Mouse (Mus musculus) spleen, adult 2 months (tissue): ENCODE data around the gene Eef1akmt3. TPM values are rescaled to one million over a fixed set of nuclear protein-coding genes. Genes with fewer than 3 reads are reported as not detected.

Source experiments
- DNase-seq, 2 experiments: peaks; one replicate each; pipeline versions ENCODE4 v3.0.0 to v3.0.0-alpha.2; 2012 to 2021; ENCODE audit warnings: low spot score in 2 of 2, low read depth in 1 of 2
- H3K27ac ChIP-seq: fragments of 200-500 bp; 2 replicates; pipeline ENCODE4 v1.5.1; 2012; ENCODE audit warnings: low read length, inconsistent platforms; ENCODE audit not compliant: insufficient read depth
- H3K27me3 ChIP-seq: fragments of 200-500 bp; 2 replicates; pipeline ENCODE4 v1.6.1; 2012; ENCODE audit warnings: mild to moderate bottlenecking, moderate library complexity, low read length, inconsistent platforms; ENCODE audit not compliant: control insufficient read depth, insufficient read depth
- H3K36me3 ChIP-seq: fragments of 200-500 bp; 2 replicates; pipeline ENCODE4 v1.6.1; 2012; ENCODE audit warnings: mild to moderate bottlenecking, low read length, inconsistent platforms; ENCODE audit not compliant: control insufficient read depth, insufficient read depth
- H3K4me1 ChIP-seq: fragments of 200-500 bp; 2 replicates; pipeline ENCODE4 v1.6.1; 2011; ENCODE audit warnings: inconsistent platforms; ENCODE audit not compliant: control insufficient read depth, insufficient read depth, insufficient read length
- H3K4me3 ChIP-seq: fragments of 200-500 bp; 2 replicates; pipeline ENCODE4 v1.5.1; 2011; ENCODE audit warnings: mild to moderate bottlenecking, inconsistent platforms; ENCODE audit not compliant: insufficient read depth, insufficient read length; ENCODE audit errors: extremely low read depth
- CTCF ChIP-seq: fragments of 200-500 bp; IDR thresholded peaks from 2 replicates; pipeline ENCODE4 v1.5.1; 2011; ENCODE audit warnings: mild to moderate bottlenecking, inconsistent platforms; ENCODE audit not compliant: insufficient read depth, insufficient read length, insufficient replicate concordance; ENCODE audit errors: extremely low read depth
- POLR2A ChIP-seq: fragments of 200-500 bp; IDR thresholded peaks from 2 replicates; pipeline ENCODE4 v1.6.1; 2011; ENCODE audit warnings: low read depth, low read length, inconsistent platforms
- WGBS: fragments of 180-500 bp; shearing (Covaris S2); methylation state at CpG from one replicate; pipeline ENCODE4 v1.1.7; 2018; 5-methylcytosine and 5-hydroxymethylcytosine counted together
- polyA plus RNA-seq: library from polyadenylated mRNA; depleted of rRNA; stranded (reverse); fragments of >200 nt; gene quantifications from 2 replicates; pipeline ENCODE4 v1.2.3, GENCODE M21; 2012

The Eef1akmt3 gene
- polyA plus RNA-seq, 1 experiment: 0.42 TPM

- H3K4me1 ChIP-seq: peaks cover 15% of the 10 kb centered on the region; the same call in 1 of the 2 replicates
- H3K27me3 ChIP-seq: peaks cover 7% of the 10 kb centered on the region
- no peak for TF ChIP-seq CTCF
- no peak for TF ChIP-seq POLR2A
- H3K36me3 ChIP-seq: no peaks in the 10 kb centered on the region
- H3K27ac ChIP-seq: no peak within 1 kb of the TSS
- WGBS: 3% methylated on average over 63 of the region's 72 CpGs
- DNase-seq: peak; percentile 36 to 79
- peak within 1 kb of the TSS; percentile 55 for H3K4me3 ChIP-seq
These were observed 18.9 kb upstream of the Eef1akmt3 start, which contains the start of gene March9 for GRCm38 (mm10) chr10:127059968-127060916. TSS of gene March9 (minus strand) at chr10:127060184.

- under 1% methylated on average over 48 of the region's 92 CpGs for WGBS
- no peak for DNase-seq
- Histone ChIP-seq H3K4me1 (peaks cover 15% of the 10 kb centered on the region; the same call in 1 of the 2 replicates), H3K36me3 (no peaks in the 10 kb centered on the region), H3K27ac (no peak overlapping the region), H3K27me3 (peaks cover 7% of the 10 kb centered on the region), H3K4me3 (peak overlapping the region; percentile 55)
- TF ChIP-seq POLR2A: no peak
- TF ChIP-seq CTCF: no peak
These were observed 18.1 kb upstream of the Eef1akmt3 start for GRCm38 (mm10) chr10:127059174-127059967.

DNA sequence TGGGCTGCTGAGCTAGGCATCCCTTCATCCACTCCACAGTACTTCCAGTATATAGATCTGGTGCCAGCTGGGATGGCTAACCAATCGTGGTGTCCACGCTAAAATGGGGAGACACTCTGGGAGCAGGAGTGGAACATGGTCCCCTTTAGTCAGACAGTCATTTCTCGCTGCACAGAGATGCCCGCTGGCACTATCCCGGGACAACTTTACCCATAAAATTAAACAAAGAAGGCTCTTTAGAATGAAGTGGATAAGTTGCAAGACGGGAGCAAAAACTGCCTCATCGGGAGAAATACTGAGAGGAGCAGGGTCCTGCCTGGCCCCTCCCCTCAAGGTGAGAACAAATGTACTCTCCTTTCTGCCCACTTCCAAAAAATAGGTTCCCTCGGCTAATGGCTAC is 17.4 kb upstream of the Eef1akmt3 start:
- 11% methylated on average over 8 of the region's 8 CpGs for WGBS
- DNase-seq: no peak
- peaks cover 7% of the 10 kb centered on the region for H3K27me3 ChIP-seq
- 0 out of 2 replicates have a peak overlapping the region, but pooled peaks have one; percentile 14 for H3K4me3 ChIP-seq
- peaks cover 13% of the 10 kb centered on the region; the same call in 1 of the 2 replicates for H3K4me1 ChIP-seq
- H3K27ac ChIP-seq: no peak overlapping the region
- H3K36me3 ChIP-seq: no peaks in the 10 kb centered on the region
- TF ChIP-seq CTCF (no peak), POLR2A (no peak)

GRCm38 (mm10) chr10:127058161-127058560 is 16.8 kb upstream of the Eef1akmt3 start:
- H3K36me3 ChIP-seq: no peaks in the 10 kb centered on the region
- TF ChIP-seq POLR2A: no peak
- TF ChIP-seq CTCF: peak; percentile 99
- H3K4me3 ChIP-seq: no peak overlapping the region
- WGBS: 2% methylated on average over 9 of the region's 9 CpGs
- peaks cover 7% of the 10 kb centered on the region for H3K27me3 ChIP-seq
- peaks cover 13% of the 10 kb centered on the region; the same call in 1 of the 2 replicates for H3K4me1 ChIP-seq
- H3K27ac ChIP-seq: no peak overlapping the region
- peak; percentile 43 to 77 for DNase-seq

GRCm38 (mm10) chr10:127056490-127056889 is 15.2 kb upstream of the Eef1akmt3 start:
- Histone ChIP-seq H3K4me1 (peaks cover 13% of the 10 kb centered on the region; the same call in 1 of the 2 replicates), H3K36me3 (no peaks in the 10 kb centered on the region), H3K27me3 (peaks cover 7% of the 10 kb centered on the region), H3K4me3 (no peak overlapping the region), H3K27ac (no peak overlapping the region)
- WGBS: 91% methylated on average over 20 of the region's 20 CpGs
- TF ChIP-seq POLR2A (no peak), CTCF (no peak)
- DNase-seq: no peak

DNA sequence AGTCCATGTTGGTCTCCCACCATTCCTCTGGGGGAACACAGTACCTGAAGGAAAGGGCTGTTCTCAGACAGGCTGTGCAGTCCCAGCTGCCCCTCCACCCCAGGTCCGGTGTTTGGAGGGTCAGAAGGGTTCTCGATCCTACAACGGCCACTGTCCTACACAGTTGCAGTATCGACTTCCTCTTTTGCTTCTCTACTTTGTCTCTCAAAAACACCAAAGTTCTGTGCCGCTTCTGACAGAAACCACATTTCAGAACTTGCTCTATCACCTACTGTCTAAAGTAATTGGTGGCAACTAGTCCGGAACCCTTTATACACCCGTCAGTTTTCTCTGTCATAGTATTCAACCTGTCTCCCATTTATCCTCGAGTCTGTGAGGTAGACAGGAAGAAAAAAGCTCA is 14.1 kb upstream of the Eef1akmt3 start:
- Histone ChIP-seq H3K27ac (no peak overlapping the region), H3K4me1 (peaks cover 13% of the 10 kb centered on the region; the same call in 1 of the 2 replicates), H3K4me3 (no peak overlapping the region), H3K36me3 (no peaks in the 10 kb centered on the region), H3K27me3 (peaks cover 7% of the 10 kb centered on the region)
- TF ChIP-seq CTCF (no peak), POLR2A (no peak)
- no peak for DNase-seq
- WGBS: 16% methylated on average over 8 of the region's 8 CpGs
